Mouse (Mus musculus): ENCODE data around the gene Slc39a3. TPM values are rescaled to one million over a fixed set of nuclear protein-coding genes. Genes with fewer than 3 reads are reported as not detected.
A peak's percentile ranks its signal among the peaks of the same experiment; 100 is the strongest.

Slc39a3 gene
- polyA plus RNA-seq, 1 experiment from 2014 or later = 20.0 TPM

DNA sequence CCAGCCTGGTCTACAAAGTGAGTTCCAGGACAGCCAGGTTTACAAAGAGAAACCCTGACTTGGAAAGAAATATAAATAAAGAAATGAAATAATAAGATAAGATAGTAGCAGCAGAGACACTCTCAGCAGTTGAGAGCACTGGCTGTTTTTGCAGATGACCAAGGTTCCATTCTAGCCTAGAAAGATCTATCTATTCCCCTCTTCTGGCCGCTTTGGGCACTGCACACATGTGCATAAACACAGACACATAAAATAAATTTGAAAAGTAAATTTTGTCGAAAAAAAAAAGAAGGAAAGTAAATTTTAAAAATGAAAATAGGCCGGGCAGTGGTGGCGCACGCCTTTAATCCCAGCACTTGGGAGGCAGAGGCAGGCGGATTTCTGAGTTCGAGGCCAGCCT is 975 bp downstream of the Slc39a3 start:
- no peaks in the 10 kb centered on the region for H3K27me3 ChIP-seq
- H3K27ac ChIP-seq = no peak overlapping the region
- no peak for ATAC-seq (ENCODE audit: low FRiP score, low read depth)
- H3K9ac ChIP-seq = no peak overlapping the region
- no peaks in the 10 kb centered on the region for H3K9me3 ChIP-seq
- peaks cover 4% of the 10 kb centered on the region; the same call in 1 of the 2 replicates for H3K4me1 ChIP-seq
- no peak overlapping the region for H3K4me3 ChIP-seq
- H3K36me3 ChIP-seq = peaks cover 22% of the 10 kb centered on the region
- H3K4me2 ChIP-seq (replicated peaks) = no peak overlapping the region
- WGBS = 75% methylated on average over 7 of the region's 7 CpGs

DNA sequence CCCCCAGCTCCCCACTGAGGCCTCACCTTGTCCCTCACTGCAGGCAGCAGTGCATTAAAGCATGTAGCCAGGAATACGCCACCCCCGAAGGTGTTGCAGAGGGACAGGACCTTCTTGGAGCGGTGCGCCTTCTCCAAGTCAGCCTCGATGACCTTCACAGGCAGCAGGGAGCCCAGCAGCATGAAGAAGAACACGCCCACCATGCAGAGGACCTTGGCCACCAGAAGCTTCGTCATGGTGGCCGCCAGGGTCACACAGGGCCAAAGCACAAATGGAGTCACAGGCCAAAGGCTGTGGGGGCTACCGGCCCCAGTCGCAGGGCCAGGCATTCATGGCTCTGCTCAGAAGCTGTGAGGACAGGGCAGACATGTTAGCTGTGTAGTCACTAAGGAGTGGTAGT is 3.6 kb downstream of the Slc39a3 start:
- no peaks in the 10 kb centered on the region for H3K27me3 ChIP-seq
- ATAC-seq (ENCODE audit: low FRiP score, low read depth) = no peak
- 77% methylated on average over 10 of the region's 10 CpGs for WGBS

DNA sequence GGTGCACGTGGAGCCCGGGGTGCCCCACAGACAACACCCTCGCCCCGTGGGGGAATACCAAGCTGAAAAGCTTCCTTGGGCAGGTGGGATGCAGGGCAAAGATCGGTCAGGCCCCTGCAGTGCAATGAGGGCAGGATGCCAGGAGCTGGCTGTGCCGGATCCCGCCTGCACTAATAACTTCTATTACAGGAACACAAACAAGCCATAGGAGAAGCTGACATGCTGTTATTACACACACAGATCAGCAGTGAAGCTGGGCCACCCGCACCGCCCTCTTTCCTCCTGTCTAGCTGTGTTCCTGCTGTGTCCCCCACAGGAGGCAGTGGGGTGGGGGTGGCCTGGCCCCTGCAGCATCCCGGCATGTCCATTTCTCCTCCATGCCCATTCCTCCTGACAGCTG is 8.2 kb downstream of the Slc39a3 start:
- Histone ChIP-seq H3K4me2 (replicated peaks) (no peak overlapping the region), H3K4me3 (no peak overlapping the region), H3K36me3 (peaks cover 37% of the 10 kb centered on the region), H3K4me1 (peaks cover 6% of the 10 kb centered on the region), H3K27ac (no peak overlapping the region), H3K27me3 (peaks cover 34% of the 10 kb centered on the region), H3K9me3 (no peaks in the 10 kb centered on the region), H3K9ac (no peak overlapping the region)
- no peak for ATAC-seq (ENCODE audit: low FRiP score, low read depth)
- 70% methylated on average over 10 of the region's 10 CpGs for WGBS

More for the DNA sequence above, 3.6 kb downstream of the Slc39a3 start:
- Histone ChIP-seq H3K4me1 (peaks cover 4% of the 10 kb centered on the region; the same call in 1 of the 2 replicates), H3K4me2 (replicated peaks) (no peak overlapping the region), H3K36me3 (peaks cover 37% of the 10 kb centered on the region), H3K9me3 (no peaks in the 10 kb centered on the region), H3K9ac (no peak overlapping the region), H3K27ac (no peak overlapping the region), H3K4me3 (no peak overlapping the region)

DNA sequence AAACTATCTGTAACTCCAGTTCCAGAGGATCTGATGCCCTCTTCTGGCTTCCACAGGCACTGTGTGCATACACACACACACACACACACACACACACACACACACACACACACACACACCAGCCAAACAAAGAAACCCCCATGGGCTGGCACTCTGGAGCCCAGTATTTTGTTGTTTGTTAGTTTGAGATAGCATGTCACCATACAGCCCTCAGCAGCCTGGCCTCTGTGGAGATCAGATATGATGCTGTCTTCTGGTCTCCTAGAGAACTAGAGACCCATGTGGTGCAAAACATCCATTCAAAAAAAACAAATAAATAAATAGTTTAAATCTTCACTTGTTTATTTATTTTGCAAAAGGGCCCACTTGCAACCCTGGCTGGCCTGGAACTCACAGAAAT is 9.0 kb downstream of the Slc39a3 start:
- Histone ChIP-seq H3K4me3 (no peak overlapping the region), H3K27me3 (peaks cover 42% of the 10 kb centered on the region), H3K4me1 (peaks cover 6% of the 10 kb centered on the region), H3K36me3 (peaks cover 31% of the 10 kb centered on the region), H3K9ac (no peak overlapping the region), H3K27ac (no peak overlapping the region), H3K4me2 (replicated peaks) (no peak overlapping the region), H3K9me3 (no peaks in the 10 kb centered on the region)
- ATAC-seq (ENCODE audit: low FRiP score, low read depth) = no peak

DNA sequence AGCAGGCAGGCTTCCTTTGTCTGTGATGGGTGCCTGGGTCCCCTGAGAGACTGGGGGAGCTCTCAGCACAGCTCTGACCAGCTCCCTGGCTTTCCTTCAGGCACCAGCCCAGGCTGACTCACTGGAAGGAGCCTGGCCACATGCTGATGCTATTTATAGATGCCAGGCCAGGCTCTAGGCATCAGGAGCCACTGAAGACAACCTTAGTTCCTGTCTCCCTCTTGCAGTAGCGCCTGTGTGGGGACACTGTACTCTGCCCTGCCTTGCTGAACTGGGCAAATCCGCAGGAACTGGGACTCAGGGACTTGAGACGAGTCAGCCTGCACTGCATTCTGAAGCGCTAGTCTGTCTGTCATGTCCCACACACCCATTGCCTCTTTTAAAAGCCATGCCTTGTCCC is 9.9 kb downstream of the Slc39a3 start:
- Histone ChIP-seq H3K4me3 (no peak overlapping the region), H3K36me3 (peaks cover 23% of the 10 kb centered on the region), H3K9me3 (0 out of 2 replicates have a peak, but pooled peaks cover 4% of the 10 kb centered on the region), H3K4me1 (peaks cover 6% of the 10 kb centered on the region), H3K27ac (no peak overlapping the region), H3K4me2 (replicated peaks) (no peak overlapping the region), H3K9ac (no peak overlapping the region), H3K27me3 (peaks cover 50% of the 10 kb centered on the region)
- ATAC-seq (ENCODE audit: low FRiP score, low read depth) = no peak
- 61% methylated on average over 4 of the region's 4 CpGs for WGBS

DNA sequence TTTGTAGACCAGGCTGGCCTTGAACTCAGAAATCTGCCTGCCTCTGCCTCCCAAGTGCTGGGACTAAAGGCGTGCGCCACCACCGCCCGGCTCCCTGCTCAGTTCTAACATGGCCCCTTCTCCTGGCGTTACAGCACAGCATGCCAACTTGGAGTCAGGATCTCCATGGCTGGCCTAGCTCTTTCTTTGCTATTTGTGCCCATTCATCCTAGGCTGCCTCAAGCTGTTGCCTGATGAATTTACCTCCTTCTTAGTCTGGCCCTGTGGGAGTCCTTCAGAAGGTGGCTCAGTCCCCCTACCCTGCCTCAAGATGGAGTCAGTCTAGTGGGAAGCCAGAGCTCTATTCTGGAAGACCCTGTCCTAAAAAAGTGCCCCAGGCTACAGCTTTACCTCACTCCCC is 10.4 kb downstream of the Slc39a3 start:
- H3K4me1 ChIP-seq = peaks cover 6% of the 10 kb centered on the region
- peaks cover 19% of the 10 kb centered on the region for H3K36me3 ChIP-seq
- ATAC-seq (ENCODE audit: low FRiP score, low read depth) = no peak
- H3K27me3 ChIP-seq = peaks cover 55% of the 10 kb centered on the region
- no peak overlapping the region for H3K9ac ChIP-seq
- WGBS = 93% methylated on average over 5 of the region's 5 CpGs
- no peak overlapping the region for H3K4me3 ChIP-seq
- 0 out of 2 replicates have a peak, but pooled peaks cover 4% of the 10 kb centered on the region for H3K9me3 ChIP-seq
- no peak overlapping the region for H3K4me2 ChIP-seq (replicated peaks)
- no peak overlapping the region for H3K27ac ChIP-seq

DNA sequence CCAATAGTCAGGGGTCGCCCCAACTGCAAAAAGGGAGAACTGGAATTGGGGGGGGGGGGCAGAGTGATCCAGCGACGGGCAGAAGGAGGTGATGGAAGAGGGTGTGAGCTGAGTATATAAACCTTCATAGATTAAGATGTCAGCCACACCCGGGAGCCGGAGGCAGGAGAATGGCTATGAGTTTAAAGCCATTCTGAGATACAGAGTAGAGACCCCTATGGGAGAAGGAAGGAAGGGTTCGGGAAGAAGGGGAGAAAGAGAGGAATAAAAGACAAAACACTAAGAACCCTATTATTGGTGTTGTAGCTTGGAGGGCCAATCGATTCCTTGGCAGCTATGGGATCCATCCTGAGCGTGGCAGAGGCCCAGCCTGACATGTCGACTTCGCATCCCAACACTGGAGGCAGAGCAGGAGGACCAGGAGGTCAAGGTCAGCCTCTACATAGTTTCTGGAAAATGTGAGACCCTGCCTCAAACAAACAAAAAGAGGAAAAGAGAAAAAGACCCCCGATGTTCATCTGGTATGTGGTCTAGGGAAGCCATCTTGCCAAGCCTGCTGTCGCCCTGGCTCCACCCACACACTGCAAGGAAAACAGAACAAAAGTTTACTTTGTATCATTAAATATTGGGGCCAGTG is 11.5 kb downstream of the Slc39a3 start, which contains the start of gene Diras1:
TSS of gene Diras1 (minus strand) at position 24 of the 637 bp plus-strand sequence.
- H3K27me3 ChIP-seq = peaks cover 66% of the 10 kb centered on the region

DNA sequence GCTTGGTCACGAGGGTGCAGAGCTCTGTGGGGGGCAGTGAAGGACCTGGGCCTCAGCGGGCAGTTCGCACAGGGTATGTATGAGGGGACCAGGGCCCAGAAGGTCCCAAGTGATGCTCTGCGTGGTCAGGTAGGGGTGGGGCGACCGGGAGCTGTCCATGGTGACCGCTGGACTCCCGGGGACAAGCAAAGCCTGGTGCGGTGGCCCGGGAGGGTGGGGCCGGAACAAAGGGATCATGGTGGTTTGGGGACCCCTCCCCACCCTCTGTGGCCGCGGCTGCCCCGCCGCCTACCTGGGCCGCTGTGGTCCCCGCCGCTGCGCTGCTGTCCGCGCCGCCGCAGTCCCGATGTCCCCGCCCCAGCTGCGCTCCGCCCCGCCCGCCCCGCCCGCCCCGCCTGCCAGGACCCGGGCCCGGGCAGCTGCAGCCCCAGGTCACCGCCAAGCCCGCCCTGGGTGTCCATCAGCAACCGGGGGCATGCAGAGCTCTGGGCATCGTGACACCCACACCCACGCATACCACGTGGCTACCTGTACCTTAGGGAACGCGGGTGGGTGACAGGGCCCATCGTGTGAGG is 12.1 kb downstream of the Slc39a3 start:
- H3K4me1 ChIP-seq = peaks cover 6% of the 10 kb centered on the region
- peaks cover 4% of the 10 kb centered on the region for H3K36me3 ChIP-seq
- peaks cover 70% of the 10 kb centered on the region for H3K27me3 ChIP-seq
- H3K4me3 ChIP-seq = peak overlapping the region; percentile 35
- H3K4me2 ChIP-seq (replicated peaks) = peak overlapping the region; percentile 62
- H3K27ac ChIP-seq = no peak overlapping the region
- WGBS = 2% methylated on average over 37 of the region's 43 CpGs
- ATAC-seq (ENCODE audit: low FRiP score, low read depth) = no peak
- H3K9ac ChIP-seq = peak overlapping the region; percentile 50; the same call in 1 of the 2 replicates
- 0 out of 2 replicates have a peak, but pooled peaks cover 4% of the 10 kb centered on the region for H3K9me3 ChIP-seq

More for the DNA sequence above, 11.5 kb downstream of the Slc39a3 start, which contains the start of gene Diras1:
- Histone ChIP-seq H3K4me3 (peak within 1 kb of the TSS; percentile 35), H3K9me3 (0 out of 2 replicates have a peak, but pooled peaks cover 4% of the 10 kb centered on the region), H3K9ac (peak within 1 kb of the TSS; percentile 50; the same call in 1 of the 2 replicates), H3K4me2 (replicated peaks) (peak within 1 kb of the TSS; percentile 62), H3K4me1 (peaks cover 6% of the 10 kb centered on the region), H3K36me3 (peaks cover 10% of the 10 kb centered on the region), H3K27ac (no peak within 1 kb of the TSS)
- WGBS = 48% methylated on average over 12 of the region's 12 CpGs
- ATAC-seq (ENCODE audit: low FRiP score, low read depth) = no peak

DNA sequence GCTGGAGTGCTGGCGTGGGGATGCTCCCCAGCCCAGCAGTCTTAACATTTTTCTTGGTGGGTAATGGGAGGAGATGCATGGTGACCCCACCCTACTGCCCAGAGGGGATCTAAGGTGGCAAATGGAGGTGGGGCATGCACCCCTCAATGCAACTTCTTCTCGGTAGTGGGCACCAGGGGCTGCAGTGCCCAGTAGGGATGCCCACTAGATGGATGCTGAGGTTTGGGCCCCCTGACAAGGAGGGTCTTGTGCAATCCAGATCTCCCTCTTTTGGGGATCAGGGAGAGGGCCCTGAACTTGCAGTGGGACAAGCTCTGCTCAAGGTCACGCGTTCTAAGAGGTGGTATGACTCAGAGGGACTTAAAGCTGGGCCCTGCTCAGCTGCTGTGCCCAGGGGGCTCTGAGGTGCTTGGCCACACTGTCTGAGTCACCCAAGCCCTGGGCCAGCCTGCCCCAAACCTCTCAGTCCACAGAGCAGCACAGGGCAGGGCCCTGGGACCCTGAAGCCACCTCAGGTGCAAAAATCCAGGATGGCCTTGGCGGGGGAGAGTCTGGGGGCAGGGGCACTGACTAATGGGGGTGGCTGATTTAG is 12.8 kb downstream of the Slc39a3 start:
- 65% methylated on average over 5 of the region's 5 CpGs for WGBS
- Histone ChIP-seq H3K27ac (no peak overlapping the region), H3K9ac (no peak overlapping the region), H3K4me1 (peaks cover 6% of the 10 kb centered on the region), H3K4me3 (no peak overlapping the region), H3K9me3 (0 out of 2 replicates have a peak, but pooled peaks cover 4% of the 10 kb centered on the region), H3K4me2 (replicated peaks) (no peak overlapping the region), H3K36me3 (no peaks in the 10 kb centered on the region), H3K27me3 (peaks cover 75% of the 10 kb centered on the region)
- ATAC-seq (ENCODE audit: low FRiP score, low read depth) = no peak

DNA sequence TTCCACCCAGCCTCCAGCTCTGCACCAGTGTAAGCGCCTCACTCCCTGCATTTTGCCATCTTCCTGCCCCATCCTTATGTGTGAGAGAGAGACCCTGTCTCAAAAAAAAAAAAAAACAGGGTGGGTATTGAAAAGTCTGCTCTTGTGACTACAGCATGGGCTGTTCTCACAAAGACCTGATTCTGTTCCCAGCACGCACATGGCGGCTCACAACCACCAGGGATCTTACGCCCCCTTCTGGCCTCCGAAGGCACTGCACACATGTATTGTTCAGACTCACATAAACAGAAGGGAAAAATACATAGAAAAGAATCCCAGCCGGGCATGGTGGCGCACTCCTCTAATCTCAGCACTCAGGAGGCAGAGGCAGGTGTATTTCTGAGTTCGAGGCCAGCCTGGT is 14.5 kb downstream of the Slc39a3 start:
- peaks cover 75% of the 10 kb centered on the region for H3K27me3 ChIP-seq
- no peak overlapping the region for H3K4me2 ChIP-seq (replicated peaks)
- 0 out of 2 replicates have a peak, but pooled peaks cover 4% of the 10 kb centered on the region for H3K9me3 ChIP-seq
- peaks cover 6% of the 10 kb centered on the region for H3K4me1 ChIP-seq
- no peak overlapping the region for H3K27ac ChIP-seq
- H3K9ac ChIP-seq = no peak overlapping the region
- WGBS = 67% methylated on average over 8 of the region's 8 CpGs
- no peak overlapping the region for H3K4me3 ChIP-seq
- no peak for ATAC-seq (ENCODE audit: low FRiP score, low read depth)
- no peaks in the 10 kb centered on the region for H3K36me3 ChIP-seq

DNA sequence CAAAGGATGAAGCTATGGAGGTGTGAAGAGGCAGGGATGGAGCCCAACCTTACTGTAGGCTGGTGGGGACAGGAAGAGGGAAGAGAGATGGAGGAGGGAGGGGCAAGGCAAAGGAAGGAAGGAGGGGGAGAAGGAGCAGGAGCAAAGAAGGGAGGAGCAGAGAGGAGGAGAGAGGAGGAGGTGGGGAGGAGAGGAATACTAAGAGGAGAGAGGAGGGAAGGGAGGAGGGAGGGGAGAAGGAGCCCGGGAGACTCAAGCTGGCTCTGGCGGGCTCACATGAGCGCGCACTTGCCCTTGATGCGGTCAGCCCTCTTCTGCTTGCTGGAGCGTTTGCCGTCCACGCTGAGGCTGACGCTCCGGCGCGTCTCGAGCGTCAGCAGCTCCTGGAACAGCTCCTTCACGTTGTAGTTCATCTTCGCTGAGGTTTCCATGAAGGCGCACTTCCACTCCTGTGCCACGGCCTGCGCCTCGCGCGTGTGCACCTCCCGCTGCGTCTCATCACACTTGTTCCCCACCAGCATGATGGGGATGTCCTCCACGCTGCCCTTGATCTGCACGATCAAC is 15.6 kb downstream of the Slc39a3 start:
- H3K36me3 ChIP-seq = no peaks in the 10 kb centered on the region
- WGBS = 17% methylated on average over 26 of the region's 26 CpGs
- H3K4me3 ChIP-seq = no peak overlapping the region
- H3K27me3 ChIP-seq = peaks cover 67% of the 10 kb centered on the region
- no peak overlapping the region for H3K27ac ChIP-seq
- H3K4me1 ChIP-seq = peaks cover 6% of the 10 kb centered on the region
- H3K4me2 ChIP-seq (replicated peaks) = peak overlapping the region; percentile 14; the same call in 1 of the 2 replicates
- no peak overlapping the region for H3K9ac ChIP-seq
- H3K9me3 ChIP-seq = 0 out of 2 replicates have a peak, but pooled peaks cover 4% of the 10 kb centered on the region
- no peak for ATAC-seq (ENCODE audit: low FRiP score, low read depth)

DNA sequence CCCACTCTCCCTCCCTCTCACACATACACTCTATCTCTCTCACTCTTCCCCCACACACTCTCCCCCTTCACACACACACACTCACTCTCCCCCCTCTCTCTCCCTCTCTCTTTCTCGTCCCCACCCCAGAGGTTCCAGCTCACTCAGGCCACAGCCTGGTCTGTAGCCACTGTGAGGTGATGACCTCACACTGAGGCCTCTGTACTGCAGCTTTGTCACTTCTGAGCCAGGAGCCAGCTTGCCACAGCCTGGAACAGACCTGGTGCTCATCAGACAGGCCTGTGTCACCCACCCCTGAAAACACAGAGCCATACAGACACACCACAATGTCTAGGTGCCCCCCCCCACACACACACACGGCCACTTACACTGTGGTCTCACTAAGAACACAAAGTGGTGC is 17.0 kb downstream of the Slc39a3 start:
- no peak overlapping the region for H3K4me2 ChIP-seq (replicated peaks)
- ATAC-seq (ENCODE audit: low FRiP score, low read depth) = no peak
- H3K4me3 ChIP-seq = no peak overlapping the region
- no peak overlapping the region for H3K9ac ChIP-seq
- H3K27ac ChIP-seq = no peak overlapping the region
- peaks cover 5% of the 10 kb centered on the region for H3K4me1 ChIP-seq
- no peaks in the 10 kb centered on the region for H3K36me3 ChIP-seq
- 50% methylated on average over 2 of the region's 2 CpGs for WGBS
- H3K9me3 ChIP-seq = 0 out of 2 replicates have a peak, but pooled peaks cover 4% of the 10 kb centered on the region
- H3K27me3 ChIP-seq = peaks cover 53% of the 10 kb centered on the region
